Mouse (Mus musculus) left cerebral cortex, adult 9 months (tissue): ENCODE results near the gene Dennd4c.
"Not testable (repeated sequence)": the region's sequence is repeated elsewhere in the genome, so short reads cannot be mapped to it uniquely, and the experiment has no call there.

Experiments
- DNase-seq, 2 experiments: peaks; one replicate each; pipeline ENCODE4 v3.0.0; 2022; ENCODE audit warnings: low spot score in 2 of 2

The Dennd4c gene

DNA sequence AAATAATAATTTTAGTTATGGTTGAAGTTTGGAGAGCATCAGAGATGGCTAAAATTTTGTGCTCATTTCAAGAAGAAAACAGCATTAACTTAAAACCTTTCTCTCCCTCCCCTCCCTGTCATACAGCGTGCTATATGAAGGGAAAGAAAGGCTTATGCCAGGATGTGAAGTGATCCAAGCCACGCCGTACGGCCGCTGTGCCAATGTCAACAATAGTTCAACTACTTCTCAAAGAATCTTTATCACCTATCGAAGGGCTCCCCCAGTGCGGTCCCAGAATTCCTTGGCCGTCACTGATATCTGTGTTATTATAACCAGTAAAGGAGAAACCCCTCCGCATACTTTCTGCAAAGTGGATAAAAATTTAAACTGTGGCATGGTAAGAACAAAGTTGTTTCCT, 29.2 kb downstream of the Dennd4c start:
- DNase-seq: no peak

GRCm38 (mm10) chr4:86810604-86811003, 62.2 kb downstream of the Dennd4c start:
- DNase-seq: peak in 1 of 2 experiments; percentile 9

DNA sequence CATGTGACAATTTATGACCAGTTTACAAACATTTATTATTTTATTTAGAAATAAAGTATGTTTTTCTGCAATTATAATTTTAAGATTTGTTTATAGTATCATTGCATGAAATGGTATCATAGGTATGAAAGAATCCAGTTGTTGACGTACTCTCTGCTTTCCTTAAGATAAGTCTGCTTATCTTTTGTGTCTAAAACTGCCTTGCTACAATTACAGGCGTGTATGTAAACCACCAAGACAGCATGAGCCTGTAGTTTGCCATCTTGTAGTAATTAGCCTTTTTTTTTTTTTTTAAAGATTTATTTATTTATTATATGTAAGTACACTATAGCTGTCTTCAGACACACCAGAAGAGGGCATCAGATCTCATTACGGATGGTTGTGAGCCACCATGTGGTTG, 66.5 kb downstream of the Dennd4c start:
- DNase-seq: no peak

GRCm38 (mm10) chr4:86823169-86823568, 74.8 kb downstream of the Dennd4c start:
- DNase-seq: peak in 1 of 2 experiments; percentile 46

DNA sequence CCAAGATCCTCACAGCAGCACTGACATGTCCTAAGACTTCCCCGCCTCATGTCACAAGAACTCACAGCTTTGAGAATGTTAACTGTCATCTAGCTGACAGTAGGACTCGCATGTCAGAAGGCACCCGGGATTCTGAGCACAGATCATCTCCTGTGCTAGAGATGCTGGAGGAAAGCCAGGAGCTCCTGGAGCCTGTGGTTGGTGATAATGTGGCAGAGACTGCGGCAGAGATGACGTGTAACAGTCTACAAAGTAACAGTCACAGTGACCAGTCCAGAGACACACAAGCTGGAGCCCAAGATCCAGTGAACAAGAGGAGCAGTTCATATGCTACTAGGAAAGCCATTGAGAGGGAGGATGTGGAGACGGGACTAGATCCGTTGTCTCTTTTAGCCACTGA, 76.8 kb downstream of the Dennd4c start:
- no peak for DNase-seq

- DNase-seq: no peak
Measured at GRCm38 (mm10) chr4:86831896-86832295, 83.5 kb downstream of the Dennd4c start.

GRCm38 (mm10) chr4:86841141-86841540, 92.8 kb downstream of the Dennd4c start:
- DNase-seq: not testable (repeated sequence)

GRCm38 (mm10) chr4:86845384-86845783, 97.0 kb downstream of the Dennd4c start:
- DNase-seq: no peak

GRCm38 (mm10) chr4:86847246-86847645, 98.9 kb downstream of the Dennd4c start:
- no peak for DNase-seq

DNA sequence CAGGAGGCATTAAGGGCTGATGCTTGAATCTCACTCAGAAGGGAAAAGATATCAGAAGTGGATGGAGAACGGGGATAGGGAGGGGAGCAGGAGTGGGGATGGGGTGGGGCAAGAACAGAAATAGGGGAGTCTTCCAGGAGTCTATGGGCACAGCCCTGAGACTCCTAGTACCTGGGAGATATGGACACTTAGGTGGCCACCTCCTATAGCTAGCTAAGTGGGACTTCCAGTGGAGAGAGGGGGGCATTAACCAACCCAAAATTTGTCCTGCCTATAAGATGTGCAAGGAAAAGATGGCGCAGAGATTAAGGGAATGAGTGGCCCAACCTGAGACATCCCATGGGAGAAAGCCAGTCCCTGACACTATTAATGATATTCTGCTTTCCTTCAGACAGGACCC, 103.0 kb downstream of the Dennd4c start:
- no peak for DNase-seq

GRCm38 (mm10) chr4:86852018-86852417, 103.7 kb downstream of the Dennd4c start:
- no peak for DNase-seq

DNA sequence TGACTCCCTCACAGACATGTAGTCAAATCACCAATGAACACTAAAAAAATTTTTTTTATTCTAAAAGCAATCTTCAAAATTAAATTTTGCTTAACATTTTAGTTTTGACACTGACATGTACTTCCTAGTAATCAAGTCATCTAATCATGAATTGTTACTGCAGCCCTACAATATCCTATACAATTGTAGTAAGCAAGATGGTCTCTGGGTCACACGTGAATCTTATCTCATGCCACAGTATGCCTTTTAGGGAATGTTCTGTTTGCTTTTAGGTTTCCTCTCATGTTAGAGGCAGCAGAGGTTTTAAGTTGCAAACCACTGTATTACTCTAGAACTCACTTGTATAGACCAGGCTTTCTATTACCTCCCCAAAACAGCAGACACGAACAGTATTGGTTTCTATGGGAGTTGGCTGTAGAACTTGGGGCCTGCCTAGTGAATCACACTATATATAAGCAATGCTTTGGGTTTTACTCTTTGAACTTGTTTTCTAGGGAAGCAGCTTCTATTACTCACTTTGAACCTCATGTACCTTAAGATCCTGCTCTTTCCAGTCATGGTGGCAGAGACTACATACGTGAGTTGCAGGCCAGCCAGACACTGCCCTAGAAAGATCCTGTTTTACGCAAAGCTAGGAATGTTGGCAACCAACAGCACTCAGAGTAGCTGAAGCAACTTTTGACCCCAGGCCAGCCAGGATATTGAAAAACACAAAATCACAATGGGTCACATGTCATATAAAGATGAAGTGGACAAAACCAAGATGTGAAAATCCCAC, 104.6 kb downstream of the Dennd4c start:
- no peak for DNase-seq

DNA sequence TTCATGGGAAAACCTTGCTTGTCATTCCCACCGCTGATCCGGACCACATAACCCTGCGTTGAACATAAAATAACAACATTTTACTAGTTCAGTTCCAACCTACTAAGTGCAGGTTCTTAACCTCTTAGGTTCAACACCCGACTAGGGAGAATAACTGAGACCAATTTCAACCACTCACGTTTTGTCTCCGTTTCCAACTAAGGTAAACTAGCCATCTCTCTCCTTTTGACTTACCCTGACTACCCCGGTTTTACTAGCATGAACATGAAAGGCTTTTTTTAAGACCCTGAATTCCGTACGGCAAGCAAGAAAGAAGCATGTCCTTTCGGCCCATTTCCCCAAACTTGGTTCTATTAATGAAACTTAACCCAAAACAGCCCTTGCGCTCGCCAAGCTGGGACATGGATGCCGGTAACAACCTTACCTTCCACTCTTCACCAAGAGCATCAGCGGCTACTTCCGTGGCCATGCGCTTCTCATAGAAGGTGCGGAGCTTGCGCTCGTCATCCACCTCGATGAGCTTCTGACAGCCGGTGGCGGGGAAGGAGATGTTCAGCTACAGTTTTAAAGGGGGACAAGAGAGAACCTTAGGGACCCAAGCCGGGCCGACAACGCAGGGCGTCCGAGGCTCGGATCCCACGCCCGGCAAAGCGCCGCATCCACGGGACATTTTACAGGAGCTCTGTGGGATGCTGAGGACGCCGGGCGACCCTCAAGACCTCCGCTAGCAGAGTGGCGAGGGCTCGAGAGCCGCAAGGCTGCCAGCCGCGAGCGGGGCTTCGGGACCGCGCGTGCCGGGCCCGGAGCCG, 108.2 kb downstream of the Dennd4c start:
- DNase-seq: peak in 1 of 2 experiments; percentile 19

DNA sequence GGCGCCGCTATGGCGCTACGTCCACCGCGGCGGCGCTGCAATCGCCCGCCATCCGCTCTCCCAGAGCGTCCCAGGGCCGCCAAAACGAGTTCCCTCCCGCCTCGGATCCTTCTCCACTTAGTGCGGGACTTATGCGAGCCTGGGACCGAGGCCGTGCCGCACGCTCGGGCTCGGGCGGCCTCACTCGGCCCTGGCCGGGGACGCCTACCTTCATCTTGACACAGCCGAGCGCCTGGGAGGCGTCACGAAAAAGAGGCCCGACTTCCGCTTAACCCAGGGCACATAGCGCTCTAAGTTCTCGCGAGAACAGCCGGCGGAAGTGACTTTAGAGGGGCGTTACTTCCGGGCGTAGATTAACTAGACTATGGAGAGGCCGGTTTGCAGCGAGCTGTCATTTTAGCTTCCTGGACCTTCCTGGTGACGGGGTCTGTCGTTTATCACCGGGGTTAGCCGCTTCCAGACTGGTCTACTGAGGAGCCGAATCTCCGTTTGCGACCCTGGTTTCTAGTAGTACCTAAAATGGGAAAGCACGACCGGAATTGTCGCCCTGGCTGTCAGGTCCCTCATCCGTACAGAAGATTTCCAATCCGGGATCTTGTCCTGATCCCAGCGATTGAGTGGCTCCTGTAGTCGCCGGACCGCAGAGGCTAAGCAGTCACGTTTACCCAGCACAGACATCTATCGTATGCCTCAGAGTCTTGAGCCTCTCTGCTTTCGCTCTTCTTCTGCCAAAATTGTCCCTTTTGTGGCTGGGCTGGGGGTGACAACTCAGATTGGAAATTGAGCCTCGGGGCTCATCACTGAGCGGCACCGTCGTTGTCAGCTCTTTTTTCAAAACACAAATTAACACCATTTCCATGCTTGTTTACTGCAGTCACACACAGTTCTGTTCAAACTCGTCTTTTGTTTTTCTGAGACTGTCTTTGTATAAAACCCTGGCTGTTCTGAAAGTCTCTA, 109.0 kb downstream of the Dennd4c start, which contains the start of gene Rps6:
TSS of gene Rps6 (minus strand) at position 300 of the 957 bp plus-strand sequence.
- DNase-seq: peak; percentile 92 to 97

DNA sequence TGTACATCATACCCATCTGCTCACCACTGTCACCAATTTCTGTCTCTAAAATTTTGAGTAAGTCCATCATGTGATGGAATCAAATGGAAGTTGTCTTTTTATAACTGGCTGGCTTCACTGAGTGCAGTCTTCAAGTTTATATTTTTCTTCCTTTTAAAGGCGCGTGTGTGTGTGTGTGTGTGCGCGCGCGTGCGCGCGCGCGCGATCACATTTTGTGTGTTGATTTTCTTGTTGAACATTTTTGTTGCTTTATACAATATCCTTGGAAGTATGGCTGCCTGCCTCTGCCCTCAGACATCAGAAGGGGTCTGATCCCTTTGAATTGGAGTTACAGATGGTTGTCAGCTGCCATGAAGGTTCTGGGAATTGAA, 109.7 kb downstream of the Dennd4c start:
- DNase-seq: peak in 1 of 2 experiments; percentile 21

DNA sequence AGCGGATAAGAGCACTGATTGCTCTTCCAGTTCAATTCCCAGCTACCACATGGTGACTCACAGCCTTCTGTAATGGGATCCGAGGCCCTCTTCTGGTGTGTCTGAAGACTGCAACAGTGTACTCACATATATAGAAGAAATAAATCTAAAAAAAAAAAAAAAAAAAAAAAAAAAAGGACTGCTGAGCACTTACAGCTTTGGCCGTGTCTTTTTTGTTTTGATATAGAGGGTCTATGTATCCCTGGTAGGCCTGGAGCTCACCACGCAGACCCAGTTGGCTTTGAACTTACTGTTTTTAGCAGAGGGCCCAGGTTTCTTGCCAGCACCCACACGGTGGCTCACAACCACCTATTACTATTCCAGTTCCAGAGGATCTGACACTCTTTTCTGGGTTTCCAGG, 115.7 kb downstream of the Dennd4c start:
- no peak for DNase-seq

DNA sequence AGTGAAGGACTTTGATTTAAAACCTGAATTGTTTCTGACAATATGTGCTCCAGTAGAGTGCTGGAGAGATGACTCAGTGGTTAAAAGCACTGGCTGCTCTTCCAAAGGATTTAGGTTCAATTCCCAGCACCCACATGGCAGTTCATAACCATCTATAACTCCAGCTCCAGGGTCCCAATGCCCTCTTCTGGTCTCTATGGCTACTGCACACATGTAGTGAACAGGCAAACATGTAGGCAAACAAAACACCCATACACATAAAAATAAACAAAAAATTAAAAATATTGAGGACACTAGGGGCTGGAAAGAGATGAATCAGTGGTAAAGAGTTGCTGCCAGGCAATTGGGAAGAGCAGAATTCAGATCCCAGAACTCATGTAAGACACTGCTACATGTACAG, 123.6 kb downstream of the Dennd4c start:
- no peak for DNase-seq

DNA sequence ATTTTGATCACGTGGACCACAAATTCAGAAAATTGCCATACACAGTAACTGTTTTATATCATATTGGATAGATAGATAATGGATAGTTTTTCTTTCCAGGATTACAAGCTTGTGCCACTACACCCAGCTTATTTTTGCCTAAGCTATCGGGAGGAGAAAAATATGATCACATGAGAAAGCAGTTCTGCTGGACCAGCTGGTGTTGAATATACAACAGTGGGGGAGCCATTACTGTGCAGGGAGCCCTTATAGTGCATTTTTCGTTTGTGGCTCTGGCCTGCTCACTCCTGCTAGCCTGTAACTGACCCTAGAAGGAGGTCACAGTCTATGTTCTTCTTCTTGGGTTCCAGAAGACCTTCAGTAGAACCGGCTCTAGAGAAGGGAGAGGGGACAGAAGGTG, 124.7 kb downstream of the Dennd4c start:
- no peak for DNase-seq

DNA sequence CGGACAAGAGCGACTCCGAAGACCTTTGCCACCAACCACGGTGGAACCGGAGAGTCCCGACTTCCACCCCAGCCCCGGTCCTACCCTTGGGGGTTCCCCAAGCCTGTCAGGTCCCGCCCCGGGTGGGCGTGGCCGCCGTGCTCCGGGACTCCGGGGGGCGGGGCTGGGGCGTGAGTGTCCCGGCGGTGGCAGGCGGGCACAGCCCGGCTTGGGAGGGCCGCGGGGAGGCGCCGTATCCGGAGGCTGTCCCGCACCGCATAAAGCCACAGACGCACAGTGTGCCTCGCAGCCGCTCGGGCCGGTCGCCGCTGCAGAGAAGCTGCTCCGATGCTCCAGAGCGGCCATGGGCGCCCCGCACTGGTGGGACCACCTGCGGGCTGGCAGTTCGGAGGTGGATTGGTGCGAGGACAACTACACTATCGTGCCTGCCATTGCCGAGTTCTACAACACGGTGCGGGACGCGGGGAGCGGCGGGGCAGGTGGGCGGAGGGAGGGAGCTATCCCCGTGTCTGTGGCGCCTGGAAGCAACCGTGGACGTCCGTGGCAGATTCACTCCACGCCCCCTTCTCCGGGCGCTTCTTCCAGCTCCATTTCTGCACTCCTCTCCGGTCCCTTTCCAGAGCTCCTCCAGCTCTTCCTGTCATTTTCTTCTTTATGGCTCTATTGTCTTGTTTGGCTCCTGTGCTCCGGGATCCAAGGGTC, 125.9 kb downstream of the Dennd4c start, which contains the start of gene Acer2:
TSS of gene Acer2 (plus strand) at position 251 of the 702 bp plus-strand sequence.
- DNase-seq: peak in 1 of 2 experiments; percentile 76

GRCm38 (mm10) chr4:86879477-86879876, 131.1 kb downstream of the Dennd4c start:
- no peak for DNase-seq

DNA sequence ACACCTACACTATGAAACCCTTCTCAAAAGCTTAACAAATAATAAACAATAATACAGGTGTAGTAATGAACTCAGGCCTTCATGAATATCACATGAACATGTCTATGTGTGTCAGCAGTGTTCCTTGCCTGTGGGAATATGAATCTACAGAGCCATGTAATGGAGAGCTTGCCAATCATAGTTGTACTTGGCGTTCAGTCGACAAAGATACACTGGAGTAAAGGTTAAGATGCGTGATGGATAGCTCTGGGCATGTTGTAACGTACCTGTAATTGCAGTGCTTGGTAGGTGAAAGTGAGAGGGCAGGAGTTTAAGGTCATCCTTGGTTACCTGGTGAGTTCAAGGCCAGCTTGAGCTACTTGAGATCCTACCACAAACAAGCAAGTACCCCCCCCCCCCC, 132.8 kb downstream of the Dennd4c start:
- no peak for DNase-seq
